Mouse (Mus musculus) myocyte (in vitro differentiated cells): Measurements from ENCODE around the gene Socs1.
"Not testable (repeated sequence)": the region's sequence is repeated elsewhere in the genome, so short reads cannot be mapped to it uniquely, and the experiment has no call there.

Source experiments
- CEBPB ChIP-seq: IDR thresholded peaks from 2 replicates; pipeline ENCODE4 v1.6.1; 2011; ENCODE audit warnings: mild to moderate bottlenecking, moderate library complexity; ENCODE audit not compliant: poor library complexity, insufficient read depth, severe bottlenecking
- MAX ChIP-seq: IDR thresholded peaks from one replicate; pipeline ENCODE4 v1.6.1; 2011; ENCODE audit warnings: low read depth, mild to moderate bottlenecking, control low read depth
- MYOD1 ChIP-seq, 3 experiments: IDR thresholded peaks; one replicate each; pipeline ENCODE4 v1.6.1; 2011; ENCODE audit warnings: control low read depth in 2 of 3, low read depth in 2 of 3, mild to moderate bottlenecking in 2 of 3, moderate library complexity in 1 of 3; ENCODE audit not compliant: insufficient read length in 2 of 3, control insufficient read depth in 1 of 3
- POLR2A ChIP-seq: IDR thresholded peaks from one replicate; pipeline ENCODE4 v1.6.1; 2011; ENCODE audit warnings: low read depth, mild to moderate bottlenecking, control low read depth, moderate library complexity; ENCODE audit not compliant: insufficient read length
- SRF ChIP-seq: IDR thresholded peaks from one replicate; pipeline ENCODE4 v1.6.1; 2011; ENCODE audit warnings: low read depth; ENCODE audit not compliant: control insufficient read depth, insufficient read length
- TCF12 ChIP-seq: IDR thresholded peaks from one replicate; pipeline ENCODE4 v1.6.1; 2011; ENCODE audit warnings: mild to moderate bottlenecking, control low read depth; ENCODE audit not compliant: poor library complexity, insufficient read depth, severe bottlenecking
- TCF3 ChIP-seq: IDR thresholded peaks from one replicate; pipeline ENCODE4 v1.6.1; 2011; ENCODE audit warnings: low read depth, control low read depth; ENCODE audit not compliant: insufficient read length
- USF1 ChIP-seq: IDR thresholded peaks from one replicate; pipeline ENCODE4 v1.6.1; 2011; ENCODE audit warnings: low read depth, mild to moderate bottlenecking, control low read depth, moderate library complexity

DNA sequence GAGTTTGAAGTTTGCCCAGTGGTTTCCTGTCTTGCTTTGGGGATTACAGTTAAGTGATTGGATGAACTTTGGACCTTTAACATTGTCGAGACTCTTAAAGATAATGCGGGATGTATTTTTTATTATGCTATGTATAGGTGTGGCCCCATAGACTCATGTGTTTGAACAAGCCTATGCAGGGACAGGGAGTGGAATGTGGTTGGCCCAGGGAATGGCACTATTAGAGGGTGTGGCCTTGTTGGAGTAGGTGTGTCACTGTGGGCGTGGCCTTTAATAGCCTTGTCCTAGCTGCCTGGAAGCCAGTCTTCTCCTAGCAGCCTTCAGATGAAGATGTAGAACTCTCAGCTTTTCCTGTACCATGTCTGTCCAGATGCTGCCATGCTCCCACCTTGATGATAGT, 17.1 kb upstream of the Socs1 start:
- not testable (repeated sequence) for TF ChIP-seq POLR2A; MAX; MYOD1 (IDR thresholded peaks at IDR 0.05; ENCODE audit: control insufficient read depth in 1 of 3, insufficient read length in 2 of 3, low read depth in 2 of 3); CEBPB; TCF12; USF1; SRF; TCF3
